Mouse (Mus musculus) liver, adult 2 months (tissue): ENCODE measurements around the gene 6030408B16Rik.

Source experiments
- CTCF ChIP-seq: fragments of 200-500 bp; IDR thresholded peaks from 2 replicates; pipeline ENCODE4 v1.5.1; 2011; ENCODE audit warnings: low read depth, low read length, control low read depth
- POLR2A ChIP-seq: fragments of 200-500 bp; IDR thresholded peaks from 2 replicates; pipeline ENCODE4 v1.6.1; 2011; ENCODE audit warnings: low read length, control low read depth; ENCODE audit not compliant: insufficient read depth; ENCODE audit errors: extremely low read depth

GRCm38 (mm10) chr15:101278589-101278988 lies 14.4 kb upstream of the 6030408B16Rik start:
- TF ChIP-seq CTCF: no peak
- no peak for TF ChIP-seq POLR2A
